Mouse (Mus musculus): ENCODE results near the gene Henmt1. TPM values are rescaled to one million over a fixed set of nuclear protein-coding genes. Genes with fewer than 3 reads are reported as not detected.

Gene Henmt1
- polyA plus RNA-seq, 1 experiment from 2014 or later, result 0.71 TPM

Other genes with a start within 250 kb of the Henmt1 start
- gene Gpsm2, start 217.6 kb upstream of the Henmt1 start, polyA plus RNA-seq (2016; fragmentation: Nextera tagmentation; extraction: Ambion mirVana), result 83.7 and 83.9 TPM in 2 replicates
- 0.08 and 0.09 TPM in 2 replicates for gene Aknad1, start 200.2 kb upstream of the Henmt1 start, polyA plus RNA-seq (2016; fragmentation: Nextera tagmentation; extraction: Ambion mirVana)
- gene Stxbp3, start 99.3 kb upstream of the Henmt1 start, polyA plus RNA-seq (2016; fragmentation: Nextera tagmentation; extraction: Ambion mirVana), result 21.0 and 21.4 TPM in 2 replicates
- gene Fndc7, start 49.9 kb upstream of the Henmt1 start, polyA plus RNA-seq (2016; fragmentation: Nextera tagmentation; extraction: Ambion mirVana), result 0.05 TPM in 1 of 2 replicates, not detected in the other
- gene Prpf38b, start 28.1 kb upstream of the Henmt1 start, polyA plus RNA-seq (2016; fragmentation: Nextera tagmentation; extraction: Ambion mirVana), result 76.6 and 78.9 TPM in 2 replicates
- gene Gm9857, start 572 bp downstream of the Henmt1 start, polyA plus RNA-seq (2016; fragmentation: Nextera tagmentation; extraction: Ambion mirVana), result not detected in 2 replicates
- gene Fam102b, start 87.7 kb downstream of the Henmt1 start, polyA plus RNA-seq (2016; fragmentation: Nextera tagmentation; extraction: Ambion mirVana), result 22.0 and 27.5 TPM in 2 replicates
- gene Slc25a54, start 140.6 kb downstream of the Henmt1 start, polyA plus RNA-seq (2016; fragmentation: Nextera tagmentation; extraction: Ambion mirVana), result not detected in 2 replicates
- gene Slc25a24, start 183.3 kb downstream of the Henmt1 start, polyA plus RNA-seq (2016; fragmentation: Nextera tagmentation; extraction: Ambion mirVana), result 21.0 and 24.2 TPM in 2 replicates

Measured in neural tube, embryonic 12.5 days (tissue).